Mouse (Mus musculus) bone marrow macrophage, adult 2 months (primary cell): ENCODE results near the gene Trim33. TPM values are rescaled to one million over a fixed set of nuclear protein-coding genes. Genes with fewer than 3 reads are reported as not detected.
A peak's percentile ranks its signal among the peaks of the same experiment; 100 is the strongest.

Source experiments
- H3K27ac ChIP-seq: 2 replicates; pipeline ENCODE4 v1.5.1; 2012; ENCODE audit warnings: low read depth, low read length; ENCODE audit not compliant: insufficient read depth
- H3K4me1 ChIP-seq: 2 replicates; pipeline ENCODE4 v1.6.1; 2012; ENCODE audit warnings: low read length; ENCODE audit not compliant: control insufficient read depth, insufficient read depth
- H3K4me3 ChIP-seq: 2 replicates; pipeline ENCODE4 v1.5.1; 2012; ENCODE audit warnings: mild to moderate bottlenecking, low read length, moderate library complexity; ENCODE audit not compliant: insufficient read depth
- CTCF ChIP-seq: IDR thresholded peaks from 2 replicates; pipeline ENCODE4 v1.5.1; 2012; ENCODE audit warnings: low read depth, mild to moderate bottlenecking, low read length, moderate library complexity
- POLR2A ChIP-seq: IDR thresholded peaks from 2 replicates; pipeline ENCODE4 v1.6.1; 2012; ENCODE audit warnings: mild to moderate bottlenecking, low read depth, low read length, borderline replicate concordance
- polyA plus RNA-seq: library from polyadenylated mRNA; stranded (reverse); fragments of >200 nt; gene quantifications from 2 replicates; pipeline ENCODE4 v1.2.4, GENCODE M21; 2012; ENCODE audit not compliant: missing spikeins, insufficient read depth, insufficient read length

The Trim33 gene
- polyA plus RNA-seq, 1 experiment, result 23.3 TPM

DNA sequence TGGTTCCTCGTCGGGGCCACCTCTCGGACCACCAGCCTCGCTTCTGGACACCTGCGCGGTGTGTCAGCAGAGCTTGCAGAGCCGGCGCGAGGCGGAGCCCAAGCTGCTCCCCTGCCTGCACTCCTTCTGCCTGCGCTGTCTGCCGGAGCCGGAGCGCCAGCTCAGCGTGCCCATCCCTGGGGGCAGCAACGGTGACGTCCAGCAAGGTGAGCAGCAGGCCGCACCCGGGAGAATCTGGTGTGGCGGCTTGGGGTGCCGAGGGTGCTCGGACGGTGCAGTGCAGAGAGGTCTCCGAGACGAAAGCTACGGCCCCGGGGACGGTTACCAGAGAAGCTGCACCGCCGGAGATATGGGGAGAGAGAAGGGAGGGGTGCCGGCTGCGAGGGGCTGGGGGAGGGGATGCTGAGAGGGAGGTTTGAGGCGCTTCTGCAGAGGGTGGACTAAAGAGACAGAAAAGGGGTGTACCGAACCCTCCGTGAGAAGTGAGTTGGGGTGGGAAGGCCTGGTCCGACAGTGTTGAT lies 1.2 kb downstream of the Trim33 start:
- Histone ChIP-seq H3K27ac (no peak overlapping the region), H3K4me1 (peaks cover 14% of the 10 kb centered on the region), H3K4me3 (peak overlapping the region; percentile 87)
- no peak for TF ChIP-seq CTCF
- TF ChIP-seq POLR2A, result no peak

DNA sequence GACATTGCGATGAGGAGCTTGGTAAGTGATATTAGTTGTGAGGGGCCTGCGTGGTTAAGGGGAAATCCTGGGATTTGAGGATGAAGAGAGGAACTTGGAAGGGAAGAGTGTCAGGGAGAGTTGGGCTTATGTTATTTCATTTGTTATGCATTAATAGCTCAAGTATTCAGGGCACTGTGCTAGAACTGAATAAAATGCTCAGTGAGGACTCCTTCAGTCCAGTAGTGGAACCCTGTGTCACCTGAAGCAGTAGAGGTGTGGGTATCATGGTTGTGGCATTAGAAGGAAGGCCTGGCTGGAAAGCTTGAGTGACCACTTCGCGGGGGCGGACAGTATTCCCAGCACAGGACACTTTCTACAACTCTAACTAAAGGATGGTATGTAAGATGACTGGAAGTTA lies 1.8 kb downstream of the Trim33 start:
- Histone ChIP-seq H3K4me1 (peaks cover 14% of the 10 kb centered on the region), H3K4me3 (peak overlapping the region; percentile 87), H3K27ac (no peak overlapping the region)
- TF ChIP-seq POLR2A (no peak), CTCF (no peak)

DNA sequence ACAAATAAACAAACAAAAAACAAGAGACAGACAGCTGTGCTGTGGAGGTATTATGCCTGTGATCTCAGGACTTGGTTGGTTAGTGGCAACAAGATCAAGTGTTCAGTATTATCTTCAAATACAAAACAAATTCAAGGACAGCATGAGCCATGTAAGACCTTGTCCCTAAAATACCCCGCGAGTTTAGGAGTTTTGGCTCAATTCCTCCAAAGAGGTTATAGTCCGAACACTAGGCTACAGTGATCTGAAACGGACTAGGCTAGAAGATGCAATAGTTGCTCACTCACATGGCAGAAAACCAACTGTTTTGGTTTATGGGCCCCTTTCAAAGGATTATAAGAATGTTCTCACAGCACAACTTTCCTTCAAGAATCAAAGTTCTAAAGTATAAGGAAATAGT lies 9.7 kb downstream of the Trim33 start:
- no peak overlapping the region for H3K27ac ChIP-seq

DNA sequence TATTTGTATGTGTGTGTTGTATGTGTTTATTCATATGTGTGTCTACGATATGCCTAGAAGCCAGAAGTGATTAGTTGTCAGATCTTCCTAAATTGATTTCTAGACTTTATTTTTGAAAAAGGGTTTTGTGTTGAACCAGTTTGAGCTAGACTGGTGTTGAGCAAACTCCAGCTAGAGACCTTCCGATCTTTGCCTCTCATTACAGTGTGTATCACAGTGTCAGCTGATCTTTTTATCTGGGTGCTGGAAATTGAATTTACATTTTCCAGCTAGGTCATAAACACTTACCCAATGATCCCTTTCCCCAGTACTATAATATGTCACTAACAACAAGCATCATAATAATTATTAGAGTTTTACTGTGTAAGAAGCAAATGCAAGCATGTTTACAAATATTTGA lies 12.0 kb downstream of the Trim33 start:
- Histone ChIP-seq H3K4me3 (no peak overlapping the region), H3K4me1 (peaks cover 4% of the 10 kb centered on the region), H3K27ac (no peak overlapping the region)
- TF ChIP-seq CTCF (no peak), POLR2A (no peak)

More for the DNA sequence above, 9.7 kb downstream of the Trim33 start:
- Histone ChIP-seq H3K4me3 (no peak overlapping the region), H3K4me1 (peaks cover 4% of the 10 kb centered on the region)
- TF ChIP-seq POLR2A (no peak), CTCF (no peak)

DNA sequence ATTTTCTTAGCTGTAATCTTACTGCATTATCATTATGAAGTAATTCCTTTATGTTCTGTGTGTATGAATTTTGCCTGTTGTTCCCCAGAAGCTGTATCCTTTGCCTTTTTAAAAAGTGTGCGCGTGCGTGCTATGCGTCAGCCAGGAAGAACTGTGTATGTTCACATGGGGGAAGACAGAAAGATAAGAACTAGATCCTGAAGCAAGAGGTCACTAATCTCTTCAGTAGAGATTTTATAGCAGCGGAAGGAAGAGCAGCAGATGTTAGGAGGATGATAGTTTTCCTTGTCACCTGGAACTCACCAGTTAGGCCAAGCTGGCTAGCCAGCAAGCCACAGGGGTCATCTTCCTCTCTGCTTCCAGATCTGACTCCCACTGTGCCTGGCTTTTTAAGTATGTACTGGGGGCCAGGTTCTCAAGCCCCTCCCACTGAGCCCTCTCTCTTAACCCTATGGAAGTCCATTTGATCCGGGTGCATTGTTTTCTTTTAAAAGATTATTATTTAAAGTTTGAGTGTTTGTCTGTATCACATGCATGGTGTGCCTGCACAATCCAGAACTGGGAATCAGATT lies 26.4 kb downstream of the Trim33 start:
- TF ChIP-seq CTCF (no peak), POLR2A (no peak)
- H3K4me3 ChIP-seq, result no peak overlapping the region
- H3K27ac ChIP-seq, result no peak overlapping the region
- H3K4me1 ChIP-seq, result peaks cover 13% of the 10 kb centered on the region

DNA sequence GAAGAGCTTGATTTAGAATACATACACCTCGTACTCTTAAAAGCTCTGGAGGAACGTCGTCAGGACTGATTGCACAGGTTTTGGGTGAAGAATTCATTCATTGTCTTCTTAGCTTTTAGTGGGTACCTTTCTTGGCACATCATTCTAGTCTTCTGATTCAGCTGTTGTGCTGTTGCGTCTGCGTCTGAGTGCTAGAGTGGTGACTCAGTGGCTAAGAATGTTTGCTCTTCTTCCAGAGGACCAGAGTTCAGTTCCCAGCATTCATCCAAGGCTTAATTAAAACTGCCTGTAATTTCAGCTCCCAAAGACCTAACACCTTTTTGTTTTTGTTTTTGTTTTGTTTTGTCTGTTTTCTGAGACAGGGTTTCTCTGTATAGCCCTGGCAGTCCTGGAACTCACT lies 30.2 kb downstream of the Trim33 start:
- TF ChIP-seq CTCF (no peak), POLR2A (no peak)
- H3K4me1 ChIP-seq, result peaks cover 10% of the 10 kb centered on the region
- H3K4me3 ChIP-seq, result no peak overlapping the region
- H3K27ac ChIP-seq, result no peak overlapping the region

DNA sequence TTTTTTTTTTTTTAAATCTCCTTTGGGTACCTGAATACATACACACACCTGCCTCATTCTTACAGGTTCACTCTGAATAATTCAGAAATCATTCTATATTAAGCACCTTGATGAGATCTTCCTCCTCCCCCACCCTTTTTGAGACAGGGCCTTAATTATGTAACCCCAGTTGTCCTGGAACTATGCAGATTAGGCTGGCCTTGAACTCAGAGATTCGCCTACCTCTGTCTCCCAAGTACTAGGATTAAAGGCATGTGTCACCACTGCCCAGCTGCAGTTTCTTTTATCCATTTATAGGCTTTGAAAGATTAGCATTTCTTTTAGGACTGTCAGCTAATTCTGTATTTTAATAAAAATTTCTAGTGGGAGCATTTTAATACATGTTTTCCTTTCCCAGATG lies 30.7 kb downstream of the Trim33 start:
- Histone ChIP-seq H3K27ac (no peak overlapping the region), H3K4me3 (no peak overlapping the region), H3K4me1 (peaks cover 10% of the 10 kb centered on the region)
- TF ChIP-seq CTCF (no peak), POLR2A (no peak)

DNA sequence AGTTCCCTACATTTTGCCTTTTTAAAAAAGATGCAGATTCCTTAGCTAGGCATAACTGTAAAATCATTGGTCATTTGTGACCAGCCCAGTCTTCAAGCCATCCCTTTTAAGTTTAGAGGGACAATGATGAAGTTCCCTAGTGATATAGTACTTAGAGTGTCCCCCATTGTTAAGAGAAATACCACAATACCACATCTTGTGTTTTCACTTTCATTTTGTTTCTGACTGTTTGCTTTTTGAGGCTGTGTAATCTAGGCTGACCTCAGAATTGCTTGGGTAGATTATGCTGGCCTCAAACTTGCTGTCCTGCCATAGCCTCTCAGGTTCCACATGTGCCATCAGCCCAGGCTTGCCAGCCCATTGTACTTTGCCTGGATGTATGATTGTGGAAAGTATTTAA lies 35.2 kb downstream of the Trim33 start:
- Histone ChIP-seq H3K4me3 (no peak overlapping the region), H3K4me1 (peaks cover 4% of the 10 kb centered on the region), H3K27ac (no peak overlapping the region)
- TF ChIP-seq CTCF (no peak), POLR2A (no peak)

DNA sequence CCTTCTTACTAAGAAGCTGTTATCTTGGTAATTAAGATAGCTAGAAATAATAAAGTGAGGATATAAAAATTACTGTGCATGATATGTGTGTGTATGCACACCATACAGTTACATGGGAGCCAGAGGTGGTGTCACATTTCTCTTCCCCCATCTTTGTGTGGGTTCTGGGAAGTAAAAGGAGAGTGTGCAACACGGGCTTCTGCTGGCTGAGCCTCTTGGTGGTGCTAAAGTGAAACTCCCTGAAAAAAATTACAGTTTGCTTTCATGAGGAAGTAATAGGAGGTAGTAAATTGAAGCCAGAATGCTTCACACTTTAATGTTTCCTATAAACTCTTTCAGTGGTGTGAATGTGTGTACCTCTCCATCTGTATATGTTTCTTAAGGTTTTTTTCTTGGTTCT lies 56.3 kb downstream of the Trim33 start:
- Histone ChIP-seq H3K4me3 (no peak overlapping the region), H3K27ac (no peak overlapping the region), H3K4me1 (peaks cover 2% of the 10 kb centered on the region)
- TF ChIP-seq POLR2A (no peak), CTCF (no peak)

DNA sequence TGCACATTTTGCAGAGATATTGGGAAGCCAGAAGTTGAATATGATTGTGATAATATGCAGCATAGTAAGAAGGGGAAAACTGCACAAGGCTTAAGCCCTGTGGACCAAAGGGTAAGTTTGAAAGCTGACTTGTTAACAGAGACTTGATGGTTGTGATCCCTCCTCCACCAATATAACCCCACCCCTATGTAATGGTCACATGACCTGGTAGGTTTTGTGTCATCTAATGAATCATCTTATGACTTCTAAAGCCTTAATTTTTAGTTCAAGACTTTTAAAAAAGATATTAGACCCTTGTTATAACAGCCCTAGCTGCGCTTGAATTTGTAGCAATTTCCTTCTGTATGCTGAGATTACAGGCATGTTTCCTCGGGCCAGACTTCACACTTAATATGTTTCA lies 67.6 kb downstream of the Trim33 start:
- Histone ChIP-seq H3K27ac (no peak overlapping the region), H3K4me3 (no peak overlapping the region), H3K4me1 (no peaks in the 10 kb centered on the region)
- TF ChIP-seq POLR2A, result no peak
- no peak for TF ChIP-seq CTCF
